Mouse (Mus musculus): ENCODE results near the gene Olfr1104.

GRCm38 (mm10) chr2:87075717-87076116, 48.8 kb upstream of the Olfr1104 start, which contains the start of gene Olfr1107:
- TF ChIP-seq CTCF (IDR thresholded peaks at IDR 0.05; ENCODE audit: borderline replicate concordance, insufficient read depth, low read length) (no peak), POLR2A (IDR thresholded peaks at IDR 0.05; ENCODE audit: low read depth, low read length) (no peak)

Data from embryonic fibroblast, embryonic 13.5 days (primary cell).